Mouse (Mus musculus) embryonic facial prominence, embryonic 10.5 days (tissue): ENCODE measurements around the gene 6430571L13Rik. TPM values are rescaled to one million over a fixed set of nuclear protein-coding genes. Genes with fewer than 3 reads are reported as not detected.

Experiments used
- DNase-seq: peaks from one replicate; pipeline ENCODE4 v3.0.0-alpha.2; 2017; ENCODE audit warnings: low spot score
- H3K27ac ChIP-seq: fragments of 300-500 bp; sonication (generic); replicated peaks from 2 replicates; pipeline ENCODE4 v1.5.1; 2016; ENCODE audit warnings: mild to moderate bottlenecking
- H3K27me3 ChIP-seq: fragments of 300-500 bp; sonication (generic); replicated peaks from 2 replicates; pipeline ENCODE4 v1.6.1; 2016; ENCODE audit warnings: low read depth, mild to moderate bottlenecking; ENCODE audit not compliant: poor library complexity, severe bottlenecking
- H3K36me3 ChIP-seq: fragments of 300-500 bp; sonication (generic); replicated peaks from 2 replicates; pipeline ENCODE4 v1.6.1; 2016; ENCODE audit warnings: mild to moderate bottlenecking, moderate library complexity
- H3K4me1 ChIP-seq: fragments of 300-500 bp; sonication (generic); 2 replicates; pipeline ENCODE4 v1.6.1; 2016
- H3K4me3 ChIP-seq: fragments of 300-500 bp; sonication (generic); 2 replicates; pipeline ENCODE4 v1.5.1; 2016; ENCODE audit warnings: mild to moderate bottlenecking, moderate library complexity
- H3K9me3 ChIP-seq: fragments of 300-500 bp; sonication (generic); 2 replicates; pipeline ENCODE4 v1.6.1; 2016; ENCODE audit warnings: mild to moderate bottlenecking
- WGBS: fragments of 180-500 bp; shearing (Covaris S2); methylation state at CpG from one replicate; pipeline ENCODE4 v1.1.7; 2016; 5-methylcytosine and 5-hydroxymethylcytosine counted together
- polyA plus RNA-seq: library from polyadenylated mRNA; unstranded; fragments of >200 nt; fragmentation: Nextera tagmentation; extraction: Ambion mirVana; gene quantifications from 2 replicates; pipeline ENCODE4 v1.2.1, GENCODE M21; 2016

6430571L13Rik gene
- polyA plus RNA-seq, 1 experiment from 2014 or later: 0.95 TPM

DNA sequence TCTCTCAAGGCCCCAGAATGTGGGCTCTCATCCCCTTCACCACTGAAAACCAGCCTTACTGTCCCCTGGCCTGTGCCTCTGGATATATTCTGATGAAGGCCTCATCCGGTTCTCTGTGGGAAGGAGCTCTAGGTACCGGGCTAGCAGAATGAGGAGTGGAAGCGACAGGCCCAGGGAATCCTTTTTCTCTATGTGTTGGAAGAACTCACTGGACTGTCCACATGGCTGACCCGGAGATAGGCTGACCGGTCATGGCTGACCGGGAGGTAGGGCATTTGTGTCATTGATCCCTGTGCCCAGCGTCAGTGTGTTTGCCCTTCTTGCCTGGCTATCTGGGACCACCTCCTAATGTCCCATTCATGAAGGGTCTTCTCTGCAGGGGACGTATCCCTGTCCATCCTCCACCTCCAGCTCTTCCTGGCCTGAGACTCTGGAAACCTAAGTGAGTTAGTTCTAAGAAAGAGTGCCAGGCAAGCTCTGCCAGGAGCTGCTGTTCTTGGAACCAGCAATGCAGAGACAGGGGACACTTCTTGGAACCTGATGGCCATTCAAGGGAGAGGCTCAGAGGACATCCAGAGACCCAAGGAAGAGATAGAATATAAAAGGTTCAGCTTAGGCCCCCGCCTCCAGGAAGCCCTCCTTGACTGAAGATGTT lies 31.9 kb upstream of the 6430571L13Rik start:
- DNase-seq: no peak
- no peaks in the 10 kb centered on the region for H3K36me3 ChIP-seq

DNA sequence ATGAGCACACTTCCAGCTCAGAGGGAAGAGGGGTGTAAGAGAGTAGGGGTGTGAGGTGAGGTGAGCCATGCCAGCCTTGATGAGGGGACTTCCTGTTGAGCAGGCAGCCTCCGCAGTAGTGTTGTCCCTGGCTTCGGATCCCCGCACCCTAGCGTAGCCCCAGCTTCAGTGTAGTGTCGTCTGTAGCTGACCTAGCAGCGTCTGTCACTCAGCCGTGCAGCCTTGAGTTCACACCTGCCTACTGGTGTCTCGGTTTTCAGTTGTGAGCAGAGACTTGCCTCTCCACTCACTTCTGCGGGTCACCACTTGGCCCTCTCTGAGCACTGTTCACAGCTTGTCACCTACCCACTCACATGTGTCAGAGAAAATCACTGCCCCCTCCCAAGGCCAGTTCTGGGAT lies 31.2 kb upstream of the 6430571L13Rik start:
- Histone ChIP-seq H3K27me3 (no peaks in the 10 kb centered on the region), H3K4me3 (no peak overlapping the region), H3K36me3 (no peaks in the 10 kb centered on the region), H3K9me3 (no peaks in the 10 kb centered on the region), H3K4me1 (peaks cover 21% of the 10 kb centered on the region), H3K27ac (no peak overlapping the region)
- WGBS: 79% methylated on average over 9 of the region's 9 CpGs
- DNase-seq: no peak

More for the DNA sequence above, 31.9 kb upstream of the 6430571L13Rik start:
- Histone ChIP-seq H3K27ac (no peak overlapping the region), H3K27me3 (no peaks in the 10 kb centered on the region), H3K9me3 (no peaks in the 10 kb centered on the region), H3K4me3 (no peak overlapping the region), H3K4me1 (peaks cover 21% of the 10 kb centered on the region)
- WGBS: 90% methylated on average over 9 of the region's 9 CpGs

DNA sequence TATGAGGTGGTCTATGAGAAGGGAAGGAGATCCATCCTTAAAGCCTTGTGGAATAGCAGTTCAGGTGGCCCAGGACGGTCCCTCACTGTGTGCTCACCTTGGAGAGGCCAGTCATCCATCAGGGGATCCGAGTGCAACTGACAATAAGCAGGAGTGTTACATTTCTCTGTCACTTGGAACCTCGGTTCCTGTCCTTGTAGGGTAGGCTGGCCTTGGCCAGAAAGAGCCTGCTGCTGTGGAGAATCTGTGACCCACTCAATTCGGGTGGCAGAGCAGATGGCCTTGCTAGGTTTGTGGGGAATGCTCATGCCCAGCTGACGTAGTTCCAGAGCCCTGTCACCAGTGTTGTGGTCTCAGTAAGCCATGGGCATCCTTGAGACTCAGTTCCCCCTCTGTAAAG lies 30.8 kb upstream of the 6430571L13Rik start:
- H3K27ac ChIP-seq: no peak overlapping the region
- no peaks in the 10 kb centered on the region for H3K36me3 ChIP-seq
- no peaks in the 10 kb centered on the region for H3K27me3 ChIP-seq
- DNase-seq: no peak
- H3K4me3 ChIP-seq: no peak overlapping the region
- H3K4me1 ChIP-seq: peaks cover 21% of the 10 kb centered on the region
- WGBS: 80% methylated on average over 5 of the region's 5 CpGs
- no peaks in the 10 kb centered on the region for H3K9me3 ChIP-seq

DNA sequence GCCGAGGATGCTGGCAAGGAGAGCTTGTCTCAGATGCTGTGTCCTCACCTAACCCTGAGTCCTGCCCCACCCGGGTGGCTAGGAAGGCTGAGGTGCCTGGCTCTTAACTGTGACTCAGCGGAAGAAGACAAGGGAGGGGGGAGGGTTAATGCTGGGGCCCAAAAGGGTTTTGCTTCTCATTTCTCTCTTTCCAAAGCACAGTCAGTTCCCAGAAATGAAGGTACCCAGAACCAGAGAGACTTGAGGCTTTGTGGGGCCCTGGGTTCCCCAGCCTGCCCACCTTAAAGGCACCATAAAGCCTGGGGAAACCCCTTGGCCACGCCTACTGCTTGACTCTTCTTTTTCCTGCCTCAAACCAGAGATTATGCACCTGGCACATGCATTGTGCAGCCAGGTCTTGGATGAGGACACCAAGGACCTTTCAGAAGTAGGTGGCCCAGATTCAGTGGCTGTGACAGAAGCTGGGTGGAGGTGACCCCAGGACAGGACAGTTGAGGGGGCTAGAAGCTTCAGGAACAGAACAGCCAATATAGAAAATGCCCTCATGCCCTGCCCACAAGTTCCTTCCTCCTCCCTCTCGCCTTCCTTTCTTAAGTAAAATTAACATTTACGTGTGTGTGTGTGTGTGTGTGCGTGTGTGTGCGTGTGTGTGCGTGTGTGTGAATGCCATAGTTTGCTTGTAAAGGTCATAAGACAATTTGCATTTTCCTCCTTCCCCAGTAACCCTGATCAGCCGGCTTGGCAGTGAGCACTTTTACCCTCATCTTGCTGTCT lies 27.4 kb upstream of the 6430571L13Rik start:
- H3K4me1 ChIP-seq: peaks cover 4% of the 10 kb centered on the region; the same call in 1 of the 2 replicates
- H3K4me3 ChIP-seq: no peak overlapping the region
- no peaks in the 10 kb centered on the region for H3K27me3 ChIP-seq
- no peak overlapping the region for H3K27ac ChIP-seq
- DNase-seq: no peak
- 73% methylated on average over 10 of the region's 10 CpGs for WGBS
- H3K36me3 ChIP-seq: no peaks in the 10 kb centered on the region
- H3K9me3 ChIP-seq: no peaks in the 10 kb centered on the region

DNA sequence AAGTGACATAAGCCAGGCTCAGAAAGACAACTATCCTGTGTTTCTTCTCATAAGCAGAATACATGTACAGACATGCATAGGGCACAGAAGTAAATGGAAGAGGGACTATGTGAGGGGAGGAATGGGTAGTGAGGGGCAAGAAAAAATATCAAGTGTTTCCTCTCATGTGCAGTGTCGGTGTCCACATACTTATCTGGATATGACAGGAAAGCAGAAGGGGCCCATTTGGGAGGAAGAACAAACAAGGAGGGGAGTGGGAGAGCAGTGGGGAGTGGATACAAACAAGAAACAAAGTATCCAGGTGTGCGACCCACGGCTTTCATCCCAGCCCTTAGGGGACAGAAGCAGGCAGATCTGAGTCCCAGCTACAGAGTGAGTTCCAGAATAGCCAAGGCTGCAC lies 26.5 kb upstream of the 6430571L13Rik start:
- no peak overlapping the region for H3K27ac ChIP-seq
- H3K27me3 ChIP-seq: no peaks in the 10 kb centered on the region
- no peak overlapping the region for H3K4me3 ChIP-seq
- H3K4me1 ChIP-seq: no peaks in the 10 kb centered on the region
- H3K9me3 ChIP-seq: no peaks in the 10 kb centered on the region
- DNase-seq: no peak
- 82% methylated on average over 3 of the region's 3 CpGs for WGBS
- H3K36me3 ChIP-seq: no peaks in the 10 kb centered on the region

DNA sequence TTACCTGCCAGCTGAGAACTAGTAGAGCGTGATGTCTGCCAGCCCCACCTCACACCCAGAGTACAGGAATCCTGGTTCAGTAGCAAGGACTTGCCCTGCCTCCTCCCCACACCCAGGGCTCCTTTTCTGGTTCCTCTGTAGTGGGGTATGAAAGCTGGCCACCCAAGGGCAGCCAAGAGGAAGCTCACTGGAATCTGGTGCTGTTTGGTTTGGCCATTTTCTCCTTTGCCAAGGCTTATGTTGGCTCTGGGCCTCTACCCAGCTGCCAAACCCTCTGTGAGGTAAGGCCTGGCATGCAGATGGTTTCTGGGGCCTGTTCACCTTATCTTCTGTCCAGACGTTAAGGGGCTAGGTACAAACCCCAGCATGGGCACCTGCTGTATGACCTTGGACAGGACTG lies 24.6 kb upstream of the 6430571L13Rik start:
- H3K27me3 ChIP-seq: no peaks in the 10 kb centered on the region
- DNase-seq: no peak
- no peaks in the 10 kb centered on the region for H3K36me3 ChIP-seq
- H3K27ac ChIP-seq: no peak overlapping the region
- 89% methylated on average over 2 of the region's 2 CpGs for WGBS
- no peaks in the 10 kb centered on the region for H3K4me1 ChIP-seq
- no peaks in the 10 kb centered on the region for H3K9me3 ChIP-seq
- H3K4me3 ChIP-seq: no peak overlapping the region

DNA sequence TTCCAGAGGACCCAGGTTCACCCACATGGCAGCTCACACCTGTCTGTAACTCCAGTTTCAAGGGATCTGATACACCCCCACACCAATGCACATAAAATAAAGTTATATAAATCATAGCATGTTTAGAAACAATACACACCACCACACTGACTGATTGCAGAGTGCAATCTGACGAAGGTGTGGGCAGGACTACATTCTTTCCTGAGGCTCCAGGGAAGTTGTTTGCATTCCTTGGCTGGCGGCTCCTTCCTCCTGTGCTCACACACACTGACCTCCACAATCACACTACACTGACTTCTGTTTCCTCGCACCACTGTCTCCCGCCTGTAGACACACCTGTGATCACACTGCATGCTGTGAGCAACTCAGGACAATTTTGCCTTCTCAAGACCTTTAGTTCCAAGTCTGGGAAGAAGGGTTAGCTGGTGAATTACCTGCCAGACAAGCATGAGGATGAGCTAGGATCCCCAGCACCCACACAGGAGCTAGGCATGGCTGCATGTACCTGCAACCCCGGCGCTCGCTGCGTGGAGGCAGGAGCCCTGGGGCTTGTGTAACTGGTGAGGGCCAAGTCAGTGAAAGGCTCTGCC lies 17.8 kb upstream of the 6430571L13Rik start:
- no peak for DNase-seq
- peaks cover 3% of the 10 kb centered on the region; the same call in 1 of the 2 replicates for H3K36me3 ChIP-seq
- no peak overlapping the region for H3K27ac ChIP-seq
- no peaks in the 10 kb centered on the region for H3K9me3 ChIP-seq
- H3K4me1 ChIP-seq: 0 out of 2 replicates have a peak, but pooled peaks cover 2% of the 10 kb centered on the region
- H3K27me3 ChIP-seq: no peaks in the 10 kb centered on the region
- WGBS: 82% methylated on average over 8 of the region's 8 CpGs
- no peak overlapping the region for H3K4me3 ChIP-seq

DNA sequence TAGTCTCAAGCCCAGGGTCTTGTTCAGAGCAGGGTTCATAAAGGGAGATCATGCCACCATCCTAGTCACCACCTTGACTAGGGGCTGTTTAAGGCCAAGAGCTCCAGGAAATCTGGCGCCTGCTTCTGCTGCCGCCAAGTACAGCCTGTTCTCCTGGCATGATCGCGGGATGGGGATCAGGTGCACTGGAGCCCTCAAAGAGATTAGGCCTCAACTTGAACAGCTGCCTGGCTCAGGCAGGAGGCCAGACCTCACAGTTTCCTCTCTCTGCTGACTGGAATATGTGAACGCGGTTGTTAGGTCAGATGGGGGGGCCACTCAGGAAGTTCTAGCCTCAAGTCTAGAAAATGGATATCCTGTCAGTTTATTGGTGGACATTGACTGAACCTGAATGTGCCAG lies 16.8 kb upstream of the 6430571L13Rik start:
- no peaks in the 10 kb centered on the region for H3K9me3 ChIP-seq
- H3K4me3 ChIP-seq: no peak overlapping the region
- 0 out of 2 replicates have a peak, but pooled peaks cover 2% of the 10 kb centered on the region for H3K4me1 ChIP-seq
- H3K36me3 ChIP-seq: peaks cover 13% of the 10 kb centered on the region
- no peak for DNase-seq
- H3K27me3 ChIP-seq: no peaks in the 10 kb centered on the region
- H3K27ac ChIP-seq: no peak overlapping the region
- WGBS: 88% methylated on average over 6 of the region's 6 CpGs

DNA sequence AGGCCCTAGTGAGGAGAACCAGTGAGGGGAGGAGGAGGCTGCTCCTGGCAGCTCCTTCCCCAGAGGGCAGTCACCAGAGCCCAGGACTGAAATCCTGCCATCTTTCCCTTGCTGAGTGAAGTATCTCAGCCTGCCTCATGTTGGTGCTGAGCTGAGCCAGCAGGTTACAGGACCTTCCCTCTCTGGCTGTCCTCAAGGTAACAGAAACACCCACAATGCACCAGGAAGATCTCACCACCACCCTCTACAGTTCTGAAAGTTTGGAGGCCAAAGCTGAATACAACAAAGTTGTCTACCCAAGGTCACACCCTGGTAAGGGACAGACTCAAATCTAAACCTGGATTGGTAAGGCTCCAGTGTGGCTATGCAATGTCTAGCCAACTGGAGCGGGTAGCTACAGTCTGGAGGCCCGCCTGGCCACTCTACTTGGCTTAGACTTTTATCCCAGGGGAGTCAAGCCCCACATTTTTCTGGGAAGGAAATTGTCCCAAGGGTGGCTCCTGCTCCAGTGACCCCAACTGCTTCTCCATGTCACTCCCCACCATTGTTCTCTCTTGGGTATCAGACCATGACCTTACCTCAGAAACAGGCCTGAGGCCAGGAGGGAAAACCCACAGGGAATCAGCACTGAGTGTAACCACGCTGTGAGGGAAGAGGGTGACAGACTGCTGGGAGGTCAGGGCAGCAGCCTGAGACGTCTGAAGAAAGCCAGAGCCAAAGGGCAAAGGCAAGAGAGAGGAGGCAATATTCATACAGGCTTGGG lies 15.4 kb upstream of the 6430571L13Rik start:
- no peak for DNase-seq
- H3K4me1 ChIP-seq: 0 out of 2 replicates have a peak, but pooled peaks cover 2% of the 10 kb centered on the region
- no peaks in the 10 kb centered on the region for H3K9me3 ChIP-seq
- 58% methylated on average over 4 of the region's 4 CpGs for WGBS
- peaks cover 15% of the 10 kb centered on the region for H3K36me3 ChIP-seq
- H3K27me3 ChIP-seq: no peaks in the 10 kb centered on the region
- H3K4me3 ChIP-seq: no peak overlapping the region
- H3K27ac ChIP-seq: no peak overlapping the region

DNA sequence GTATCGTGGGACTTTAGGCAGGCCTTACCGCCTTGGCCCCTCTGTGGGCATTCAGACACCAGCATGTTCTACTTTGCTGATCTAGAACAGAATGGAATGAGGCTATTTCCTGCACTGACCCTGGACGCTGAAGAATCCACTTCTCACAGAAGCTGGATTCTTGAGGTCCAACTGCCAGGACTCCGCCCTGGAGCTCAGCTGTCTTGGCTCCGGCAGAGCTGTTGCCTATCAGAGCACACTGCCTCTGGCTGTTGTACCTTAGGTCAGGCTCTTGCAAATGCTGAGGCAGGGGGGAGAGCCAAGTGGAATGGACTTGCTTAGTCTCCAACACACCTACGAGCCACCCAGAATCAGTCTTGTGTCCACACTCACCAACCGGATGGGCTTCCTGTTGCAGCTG lies 14.5 kb upstream of the 6430571L13Rik start:
- no peak for DNase-seq
- H3K27me3 ChIP-seq: no peaks in the 10 kb centered on the region
- H3K36me3 ChIP-seq: peaks cover 15% of the 10 kb centered on the region
- no peak overlapping the region for H3K4me3 ChIP-seq
- 84% methylated on average over 7 of the region's 7 CpGs for WGBS
- no peaks in the 10 kb centered on the region for H3K9me3 ChIP-seq
- 0 out of 2 replicates have a peak, but pooled peaks cover 2% of the 10 kb centered on the region for H3K4me1 ChIP-seq
- H3K27ac ChIP-seq: no peak overlapping the region

DNA sequence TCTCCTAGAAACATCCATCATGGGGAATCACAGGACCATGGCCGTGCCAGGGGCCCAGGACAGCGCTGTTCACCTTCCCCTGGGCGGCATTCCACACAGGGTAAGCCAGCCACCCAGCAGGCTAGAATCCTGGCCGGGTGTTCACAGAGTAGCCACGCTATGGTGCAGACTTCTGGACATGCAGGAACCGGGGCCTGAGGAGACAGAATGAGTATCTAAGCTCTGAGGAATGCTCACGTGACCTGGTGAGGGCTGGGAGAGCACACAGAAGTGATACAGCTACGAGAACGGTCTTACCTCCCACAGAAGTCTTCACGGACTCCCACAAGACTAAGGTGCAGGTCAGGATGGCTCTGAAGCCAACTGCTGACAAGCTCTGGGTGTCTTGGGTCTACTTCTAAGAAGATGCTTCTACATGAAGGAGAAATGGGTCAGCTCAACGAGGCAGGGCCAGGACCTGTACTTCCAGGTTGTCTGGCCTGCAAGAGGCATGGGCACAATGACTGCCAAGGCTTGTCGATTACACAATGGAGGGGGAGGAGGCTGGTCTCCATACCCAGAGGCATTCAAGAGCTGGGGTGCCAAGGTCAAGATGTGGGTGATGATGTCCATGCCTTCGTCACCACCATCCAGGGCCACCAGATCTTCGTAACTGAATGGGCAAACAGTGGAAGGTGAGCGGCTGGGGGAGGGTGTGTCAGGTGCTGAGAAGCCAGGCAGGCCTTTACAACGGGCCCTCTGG lies 12.4 kb upstream of the 6430571L13Rik start:
- 0 out of 2 replicates have a peak, but pooled peaks cover 2% of the 10 kb centered on the region for H3K4me1 ChIP-seq
- no peak overlapping the region for H3K4me3 ChIP-seq
- WGBS: 90% methylated on average over 16 of the region's 16 CpGs
- no peak for DNase-seq
- peaks cover 27% of the 10 kb centered on the region for H3K36me3 ChIP-seq
- no peaks in the 10 kb centered on the region for H3K27me3 ChIP-seq
- no peaks in the 10 kb centered on the region for H3K9me3 ChIP-seq
- no peak overlapping the region for H3K27ac ChIP-seq

DNA sequence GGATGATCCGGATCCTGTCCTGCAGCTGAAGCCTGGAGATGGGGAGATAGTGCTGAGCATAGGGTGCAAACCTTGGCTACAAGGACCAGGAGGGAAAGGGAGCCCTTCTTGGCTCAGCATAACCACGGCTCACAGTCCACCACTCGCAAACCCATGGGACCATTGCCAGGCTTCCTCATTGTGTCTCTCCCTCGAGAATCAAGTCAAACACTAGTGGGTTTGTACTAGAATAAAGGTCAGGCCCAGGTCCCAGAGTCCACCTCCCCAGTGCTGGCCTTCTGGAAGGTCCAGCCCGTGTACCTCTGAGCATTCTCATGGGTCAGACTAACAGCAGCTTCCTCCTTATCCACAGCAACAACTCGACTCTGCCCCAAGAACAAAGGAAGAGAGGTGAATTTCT lies 9.6 kb upstream of the 6430571L13Rik start:
- 84% methylated on average over 6 of the region's 6 CpGs for WGBS

More for the DNA sequence above, 9.6 kb upstream of the 6430571L13Rik start:
- H3K27ac ChIP-seq: no peak overlapping the region
- no peaks in the 10 kb centered on the region for H3K27me3 ChIP-seq
- H3K4me1 ChIP-seq: no peaks in the 10 kb centered on the region
- peaks cover 27% of the 10 kb centered on the region for H3K36me3 ChIP-seq
- no peak overlapping the region for H3K4me3 ChIP-seq
- H3K9me3 ChIP-seq: no peaks in the 10 kb centered on the region
- DNase-seq: no peak
